Mouse (Mus musculus) liver, postnatal 0 days (tissue): ENCODE data around the gene Stag1.

Experiments
- CTCF ChIP-seq: sonication (generic); IDR thresholded peaks from 2 replicates; pipeline ENCODE4 v1.5.1; 2016; ENCODE audit warnings: antibody characterized with exemption, low read depth
- EP300 ChIP-seq: IDR thresholded peaks from 2 replicates; pipeline ENCODE4 v1.6.1; 2016; ENCODE audit warnings: antibody characterized with exemption, low read depth, mild to moderate bottlenecking

DNA sequence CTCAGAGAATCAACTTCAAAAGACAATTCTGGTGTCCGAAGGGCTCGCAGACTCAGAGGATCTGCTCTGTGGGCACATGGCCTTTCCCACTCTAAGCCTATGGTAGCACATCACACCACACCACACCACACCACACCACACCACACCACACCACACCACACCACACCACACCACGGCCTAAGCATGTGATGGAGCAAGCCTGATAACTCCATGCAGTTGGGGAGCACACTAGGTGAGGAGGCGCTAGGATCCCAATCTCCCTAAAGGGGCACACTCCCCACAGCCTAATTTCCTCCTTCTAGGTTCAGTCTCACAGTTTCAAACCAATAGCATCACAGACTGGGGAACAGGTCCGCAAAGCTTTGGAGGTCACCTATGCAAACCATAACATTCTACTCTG lies 381.1 kb downstream of the Stag1 start:
- TF ChIP-seq CTCF (no peak), EP300 (no peak)
